Mouse (Mus musculus): Measurements from ENCODE around the gene Fam3b.

Fam3b gene

GRCm38 (mm10) chr16:97423627-97424026 lies 91.0 kb downstream of the Fam3b start:
- no peak for DNase-seq (ENCODE audit: extremely low read depth, insufficient read length, low spot score)

GRCm38 (mm10) chr16:97421671-97422070 lies 92.9 kb downstream of the Fam3b start:
- DNase-seq (ENCODE audit: extremely low read depth, insufficient read length, low spot score), result no peak
